Mouse (Mus musculus) liver, postnatal 0 days (tissue): ENCODE data around the gene Olfr1462.

ENCODE experiments used
- CTCF ChIP-seq: sonication (generic); IDR thresholded peaks from 2 replicates; pipeline ENCODE4 v1.5.1; 2016; ENCODE audit warnings: antibody characterized with exemption, low read depth
- EP300 ChIP-seq: IDR thresholded peaks from 2 replicates; pipeline ENCODE4 v1.6.1; 2016; ENCODE audit warnings: antibody characterized with exemption, low read depth, mild to moderate bottlenecking

- no peak for TF ChIP-seq EP300
- TF ChIP-seq CTCF = no peak
Observed at GRCm38 (mm10) chr19:13149449-13149848, 36.1 kb upstream of the Olfr1462 start, which contains the start of gene Olfr1459.
